Mouse (Mus musculus) MEL (cell line): ENCODE results near the gene Tnfsf9.

Experiments
- CTCF ChIP-seq, 3 experiments: IDR thresholded peaks in 2 of 3; conservative IDR thresholded peaks in 1 of 3; 2 replicates each; pipeline ENCODE4 v1.5.1; 2011 to 2012; ENCODE audit warnings: low read length in 3 of 3, low read depth in 2 of 3, mild to moderate bottlenecking in 2 of 3, improper control_type of control experiment in 1 of 3, inconsistent platforms in 1 of 3, mixed read lengths in 1 of 3, moderate library complexity in 1 of 3; ENCODE audit not compliant: control insufficient read depth in 1 of 3, insufficient read depth in 1 of 3, poor library complexity in 1 of 3, severe bottlenecking in 1 of 3
- ETS1 ChIP-seq: IDR thresholded peaks from 2 replicates; pipeline ENCODE4 v1.6.1; 2012; ENCODE audit warnings: low read depth, mild to moderate bottlenecking, inconsistent platforms, low read length, improper control_type of control experiment, moderate library complexity
- GATA1 ChIP-seq: IDR thresholded peaks from 2 replicates; pipeline ENCODE4 v1.6.1; 2011; ENCODE audit warnings: low read depth, low read length, improper control_type of control experiment
- MXI1 ChIP-seq: IDR thresholded peaks from 2 replicates; pipeline ENCODE4 v1.6.1; 2011; ENCODE audit warnings: mild to moderate bottlenecking, low read depth, low read length, improper control_type of control experiment
- POLR2A ChIP-seq, 2 experiments: IDR thresholded peaks; 2 replicates each; pipeline ENCODE4 v1.6.1; 2011 to 2012; ENCODE audit warnings: low read length in 2 of 2, mild to moderate bottlenecking in 2 of 2, control low read depth in 1 of 2, improper control_type of control experiment in 1 of 2, low read depth in 1 of 2, moderate library complexity in 1 of 2; ENCODE audit not compliant: control insufficient read depth in 1 of 2, insufficient read depth in 1 of 2, poor library complexity in 1 of 2
- POLR2AphosphoS2 ChIP-seq: IDR thresholded peaks from 2 replicates; pipeline ENCODE4 v1.6.1; 2011; ENCODE audit warnings: low read length, improper control_type of control experiment
- RAD21 ChIP-seq: IDR thresholded peaks from 2 replicates; pipeline ENCODE4 v1.6.1; 2011; ENCODE audit warnings: mild to moderate bottlenecking, low read depth, low read length, improper control_type of control experiment
- RCOR1 ChIP-seq: IDR thresholded peaks from 2 replicates; pipeline ENCODE4 v1.6.1; 2012; ENCODE audit warnings: low read depth, mild to moderate bottlenecking, inconsistent platforms, low read length, improper control_type of control experiment
- USF1 ChIP-seq: IDR thresholded peaks from 2 replicates; pipeline ENCODE4 v1.6.1; 2014; ENCODE audit warnings: low read depth, mild to moderate bottlenecking, inconsistent platforms, low read length, improper control_type of control experiment, moderate library complexity
- USF2 ChIP-seq, 2 experiments: IDR thresholded peaks; 2 replicates each; pipeline ENCODE4 v1.6.1; 2011 to 2012; ENCODE audit warnings: improper control_type of control experiment in 2 of 2, low read length in 2 of 2, borderline replicate concordance in 1 of 2, inconsistent platforms in 1 of 2, low read depth in 1 of 2, mild to moderate bottlenecking in 1 of 2; ENCODE audit not compliant: insufficient read depth in 1 of 2
- ZMIZ1 ChIP-seq: IDR thresholded peaks from 2 replicates; pipeline ENCODE4 v1.6.1; 2012; ENCODE audit warnings: low read depth, mild to moderate bottlenecking, inconsistent platforms, low read length, improper control_type of control experiment, moderate library complexity
- ZNF384 ChIP-seq: IDR thresholded peaks from 2 replicates; pipeline ENCODE4 v1.6.1; 2012; ENCODE audit warnings: low read depth, mild to moderate bottlenecking, inconsistent platforms, low read length, improper control_type of control experiment

DNA sequence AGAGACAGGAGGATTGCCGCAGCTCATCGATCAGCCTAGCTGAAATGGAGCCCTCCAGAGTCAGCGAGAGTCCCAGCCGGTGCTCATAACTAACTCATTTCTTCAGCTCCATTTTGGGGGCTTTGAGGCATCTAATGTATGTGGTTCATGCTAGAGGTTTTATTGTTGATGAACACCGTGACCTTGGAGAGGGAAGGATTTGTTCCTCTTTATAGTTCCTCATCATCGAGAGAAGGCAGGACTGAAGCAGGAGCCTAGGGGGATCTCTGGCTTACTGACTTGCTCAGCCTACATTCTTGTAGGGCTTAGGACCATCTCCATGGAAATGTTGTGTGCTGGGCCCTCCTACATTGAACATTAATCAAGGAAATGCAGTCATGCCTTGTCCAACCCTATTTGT lies 47.9 kb downstream of the Tnfsf9 start:
- TF ChIP-seq RCOR1, result no peak
- TF ChIP-seq ZMIZ1, result no peak
- no peak for TF ChIP-seq RAD21
- no peak for TF ChIP-seq USF1
- TF ChIP-seq POLR2A (IDR thresholded peaks at IDR 0.05; ENCODE audit: control insufficient read depth in 1 of 2, insufficient read depth in 1 of 2, low read depth in 1 of 2, low read length in 2 of 2, poor library complexity in 1 of 2), result no peak
- TF ChIP-seq ETS1, result no peak
- TF ChIP-seq USF2 (IDR thresholded peaks at IDR 0.05; ENCODE audit: borderline replicate concordance in 1 of 2, insufficient read depth in 1 of 2, low read depth in 1 of 2, low read length in 2 of 2), result no peak
- no peak for TF ChIP-seq MXI1
- no peak for TF ChIP-seq CTCF (IDR thresholded peaks at IDR 0.05 in 2 of 3, conservative IDR thresholded peaks at IDR 0.05 in 1 of 3; ENCODE audit: control insufficient read depth in 1 of 3, insufficient read depth in 1 of 3, low read depth in 2 of 3, low read length in 3 of 3, poor library complexity in 1 of 3, severe bottlenecking in 1 of 3)
- no peak for TF ChIP-seq GATA1
- no peak for TF ChIP-seq POLR2AphosphoS2
- TF ChIP-seq ZNF384, result no peak
